ENCODE assay signal across 8 mouse cellular contexts in genomic region chr16:24394211-24394991, GRCm38 (mm10). TPM values are rescaled to one million over a fixed set of nuclear protein-coding genes. Genes with fewer than 3 reads are reported as not detected.
DNase-seq lines count a peak whose midpoint lies in the region; ATAC-seq and TF ChIP-seq lines count a peak whose summit lies in the region.

No protein-coding gene starts in this region.

- no peaks in the 10 kb centered on the region for H3K27me3 ChIP-seq in intestine, embryonic 15.5 days (replicated peaks)
- H3K27me3 ChIP-seq in liver, embryonic 16.5 days (ENCODE audit: control insufficient read depth, insufficient read depth, low read depth, low read length) = peaks cover 21% of the 10 kb centered on the region

- ATAC-seq in cerebellum, adult (ENCODE audit: insufficient number of reproducible peaks, low FRiP score, low TSS enrichment) = no peak
- ATAC-seq in intestine, embryonic 15.5 days = peak; percentile 18; the same call in 1 of the 2 replicates
- no peak for ATAC-seq in liver, embryonic 16.5 days (ENCODE audit: low read depth)

- H3K4me1 ChIP-seq in bone marrow, adult 2 months (ENCODE audit: control insufficient read depth, insufficient read depth, low read length) = no peaks in the 10 kb centered on the region
- peaks cover 48% of the 10 kb centered on the region for H3K4me1 ChIP-seq in intestine, embryonic 15.5 days (replicated peaks)
- H3K4me1 ChIP-seq in liver, embryonic 16.5 days (ENCODE audit: control insufficient read depth, low read depth, low read length) = peaks cover 3% of the 10 kb centered on the region; the same call in 1 of the 2 replicates

- no peaks in the 10 kb centered on the region for H3K9me3 ChIP-seq in intestine, embryonic 15.5 days
- H3K9me3 ChIP-seq in liver, embryonic 16.5 days (replicated peaks; ENCODE audit: control insufficient read depth, low read length) = no peaks in the 10 kb centered on the region

- H3K4me3 ChIP-seq in bone marrow, adult 2 months (replicated peaks; ENCODE audit: control insufficient read depth, low read depth, low read length) = peak overlapping the region; percentile 76
- peak overlapping the region; percentile 89 for H3K4me3 ChIP-seq in intestine, embryonic 15.5 days (replicated peaks)
- H3K4me3 ChIP-seq in liver, embryonic 16.5 days (ENCODE audit: low read depth, low read length) = peak overlapping the region; percentile 68

- 34% methylated on average over 18 of the region's 18 CpGs for WGBS in bone marrow, adult 2 months
- WGBS in intestine, embryonic 15.5 days = 3% methylated on average over 18 of the region's 18 CpGs
- 16% methylated on average over 18 of the region's 18 CpGs for WGBS in liver, embryonic 16.5 days (ENCODE audit: insufficient replicate concordance)

- no peak overlapping the region for H3K27ac ChIP-seq in bone marrow, adult 2 months (ENCODE audit: control insufficient read depth, insufficient read depth, low read depth, low read length, poor library complexity)
- H3K27ac ChIP-seq in intestine, embryonic 15.5 days = peak overlapping the region; percentile 99
- H3K27ac ChIP-seq in liver, embryonic 16.5 days (ENCODE audit: low read length) = peak overlapping the region; percentile 79

- peak overlapping the region; percentile 96 for H3K9ac ChIP-seq in intestine, embryonic 15.5 days
- peak overlapping the region; percentile 70 for H3K9ac ChIP-seq in liver, embryonic 16.5 days (ENCODE audit: low read depth, low read length)

- peak; percentile 52 for DNase-seq in cerebellum, adult 11-12 months
- peak; percentile 28 for DNase-seq in gastrocnemius, postnatal 10 days
- DNase-seq in retina, embryonic 14.5 days (ENCODE audit: low spot score) = peak; percentile 15
- no peak for DNase-seq in frontal cortex, postnatal 36 days (ENCODE audit: low spot score in 2 of 2)

- H3K4me2 ChIP-seq in intestine, embryonic 15.5 days (replicated peaks) = peak overlapping the region; percentile 82
- peak overlapping the region; percentile 61 for H3K4me2 ChIP-seq in liver, embryonic 16.5 days (ENCODE audit: low read depth, low read length)

- no peaks in the 10 kb centered on the region for H3K36me3 ChIP-seq in intestine, embryonic 15.5 days
- H3K36me3 ChIP-seq in liver, embryonic 16.5 days (ENCODE audit: control insufficient read depth, insufficient read depth) = no peaks in the 10 kb centered on the region

- TF ChIP-seq CTCF in bone marrow, adult 2 months (IDR thresholded peaks at IDR 0.05; ENCODE audit: control insufficient read depth, insufficient read depth, low read length) = no peak

- TF ChIP-seq POLR2A in bone marrow, adult 2 months (IDR thresholded peaks at IDR 0.05; ENCODE audit: borderline replicate concordance, control insufficient read depth, low read depth, low read length) = no peak

RNA-seq across cellular contexts. Expression of gene Lpp, which starts 1.1 kb away (rescaled TPM):
- polyA plus RNA-seq in bone marrow, adult 2 months (2011; ENCODE audit: insufficient read depth, insufficient read length, low replicate concordance, missing spikeins) = 3.3 and 6.2 TPM in 2 replicates
- total RNA-seq in gastrocnemius, postnatal 10 days (2021) = 10 to 100 TPM; 34.6 to 45.1 TPM
- polyA plus RNA-seq in intestine, embryonic 15.5 days (2015; fragmentation: Nextera tagmentation; extraction: Ambion mirVana) = 61.7 and 63.0 TPM in 2 replicates
- 8.5 and 10.3 TPM in 2 replicates for polyA plus RNA-seq in liver, embryonic 16.5 days (2015; fragmentation: Nextera tagmentation; extraction: Ambion mirVana)

Comparison
In these comparisons a context has a peak if more than half of its experiments do, and no peak if none do; other contexts are left out.
1. DNase-seq: peak in cerebellum, adult 11-12 months (single experiment), gastrocnemius, postnatal 10 days (single experiment) and retina, embryonic 14.5 days (single experiment); none in frontal cortex, postnatal 36 days (0 of 2).
2. Peak in every context shown above with its lines, with median percentiles within 50 percentile points of each other: H3K4me3 ChIP-seq.